Mouse (Mus musculus) thymus, adult 2 months (tissue): ENCODE results near the gene Ddx3x. TPM values are rescaled to one million over a fixed set of nuclear protein-coding genes. Genes with fewer than 3 reads are reported as not detected.

Experiments
- DNase-seq: peaks from one replicate; pipeline ENCODE4 v3.0.0; 2021
- H3K27ac ChIP-seq: fragments of 200-500 bp; 2 replicates; pipeline ENCODE4 v1.5.1; 2012; ENCODE audit warnings: low read length, control low read depth; ENCODE audit not compliant: control insufficient read depth, insufficient read depth
- H3K27me3 ChIP-seq: fragments of 200-500 bp; 2 replicates; pipeline ENCODE4 v1.6.1; 2012; ENCODE audit warnings: mild to moderate bottlenecking, low read length, moderate library complexity, mixed read lengths; ENCODE audit not compliant: control insufficient read depth, insufficient read depth
- H3K36me3 ChIP-seq: fragments of 200-500 bp; 2 replicates; pipeline ENCODE4 v1.6.1; 2012; ENCODE audit warnings: mild to moderate bottlenecking, low read length, moderate library complexity; ENCODE audit not compliant: control insufficient read depth, insufficient read depth
- H3K4me1 ChIP-seq: fragments of 200-500 bp; replicated peaks from 2 replicates; pipeline ENCODE4 v1.6.1; 2012; ENCODE audit warnings: low read length; ENCODE audit not compliant: control insufficient read depth, insufficient read depth
- H3K4me3 ChIP-seq: fragments of 200-500 bp; 2 replicates; pipeline ENCODE4 v1.5.1; 2012; ENCODE audit warnings: mild to moderate bottlenecking, low read length, control low read depth, moderate library complexity; ENCODE audit not compliant: control insufficient read depth, insufficient read depth
- CTCF ChIP-seq: fragments of 200-500 bp; IDR thresholded peaks from 2 replicates; pipeline ENCODE4 v1.5.1; 2012; ENCODE audit warnings: mild to moderate bottlenecking, control low read depth, low read length, moderate library complexity, borderline replicate concordance; ENCODE audit not compliant: control insufficient read depth, poor library complexity, insufficient read depth; ENCODE audit errors: extremely low read depth
- POLR2A ChIP-seq: fragments of 200-500 bp; IDR thresholded peaks from 2 replicates; pipeline ENCODE4 v1.6.1; 2012; ENCODE audit warnings: mild to moderate bottlenecking, low read length, control low read depth, moderate library complexity; ENCODE audit not compliant: control insufficient read depth, poor library complexity, insufficient read depth; ENCODE audit errors: extremely low read depth
- WGBS: fragments of 180-500 bp; shearing (Covaris S2); methylation state at CpG from one replicate; pipeline ENCODE4 v1.1.7; 2018; 5-methylcytosine and 5-hydroxymethylcytosine counted together
- polyA plus RNA-seq: library from polyadenylated mRNA; depleted of rRNA; stranded (reverse); fragments of >200 nt; gene quantifications from 2 replicates; pipeline ENCODE4 v1.2.3, GENCODE M21; 2012

Ddx3x gene
- polyA plus RNA-seq, 1 experiment, result 35.4 TPM

- 98% methylated on average over 6 of the region's 6 CpGs for WGBS
- Histone ChIP-seq H3K4me1 (peaks cover 9% of the 10 kb centered on the region), H3K36me3 (no peaks in the 10 kb centered on the region), H3K27me3 (no peaks in the 10 kb centered on the region), H3K27ac (no peak overlapping the region), H3K4me3 (no peak overlapping the region)
- no peak for DNase-seq
- no peak for TF ChIP-seq CTCF
- no peak for TF ChIP-seq POLR2A
These were observed 41.3 kb upstream of the Ddx3x start for GRCm38 (mm10) chrX:13239455-13239854.

DNA sequence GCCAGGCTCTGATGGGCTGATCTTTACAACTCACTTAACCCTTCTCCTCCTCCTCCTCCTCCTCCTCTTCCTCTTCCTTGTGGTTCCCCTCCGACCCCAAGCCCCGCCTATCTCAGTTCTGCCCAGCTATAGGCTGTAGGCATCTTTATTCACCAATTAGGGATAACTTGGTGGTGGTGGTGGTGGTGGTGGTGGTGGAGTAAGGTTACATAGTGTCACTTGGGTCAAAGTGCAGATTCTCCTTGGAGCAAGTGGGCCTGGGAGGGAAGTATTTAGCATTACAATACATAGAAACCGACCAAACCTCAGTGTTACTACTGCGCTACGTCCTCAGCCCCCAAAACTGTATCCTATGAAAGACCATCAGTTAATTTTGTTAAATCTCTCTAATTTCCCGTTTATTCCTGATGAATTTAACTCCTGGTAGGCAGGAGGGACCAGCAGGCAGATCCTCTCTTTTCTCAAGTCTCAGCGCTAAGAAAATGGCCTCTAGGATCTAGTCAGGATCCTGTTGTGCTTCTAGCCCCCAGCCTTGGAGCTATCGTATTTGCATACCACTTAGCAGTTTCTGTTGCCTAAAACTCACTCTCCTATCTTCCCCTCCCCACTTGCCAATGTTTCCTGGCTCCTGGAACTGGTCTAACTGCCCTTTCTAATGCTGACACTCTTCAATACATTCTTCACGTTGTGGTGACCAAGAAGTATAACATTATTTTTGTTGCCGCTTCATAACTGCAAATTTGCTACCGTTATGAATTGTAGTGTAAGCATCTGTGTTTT lies 39.9 kb upstream of the Ddx3x start:
- 30% methylated on average over 11 of the region's 11 CpGs for WGBS
- Histone ChIP-seq H3K27me3 (no peaks in the 10 kb centered on the region), H3K27ac (peak overlapping the region; percentile 90), H3K36me3 (no peaks in the 10 kb centered on the region), H3K4me3 (peak overlapping the region; percentile 67; the same call in 1 of the 2 replicates), H3K4me1 (peaks cover 21% of the 10 kb centered on the region)
- no peak for TF ChIP-seq CTCF
- TF ChIP-seq POLR2A, result no peak
- peak; percentile 37 for DNase-seq

GRCm38 (mm10) chrX:13241426-13242319 lies 39.1 kb upstream of the Ddx3x start:
- peaks cover 22% of the 10 kb centered on the region for H3K4me1 ChIP-seq
- peak; percentile 47 for DNase-seq

GRCm38 (mm10) chrX:13242320-13243096 lies 38.3 kb upstream of the Ddx3x start:
- Histone ChIP-seq H3K4me1 (peaks cover 22% of the 10 kb centered on the region), H3K4me3 (peak overlapping the region; percentile 67), H3K27ac (peak overlapping the region; percentile 98), H3K36me3 (no peaks in the 10 kb centered on the region), H3K27me3 (no peaks in the 10 kb centered on the region)
- TF ChIP-seq POLR2A, result peak; percentile 51
- TF ChIP-seq CTCF, result no peak
- 0% methylated on average over 24 of the region's 24 CpGs for WGBS
- peak; percentile 81 for DNase-seq

More at GRCm38 (mm10) chrX:13241426-13242319, 39.1 kb upstream of the Ddx3x start:
- Histone ChIP-seq H3K4me3 (peak overlapping the region; percentile 67), H3K36me3 (no peaks in the 10 kb centered on the region), H3K27ac (peak overlapping the region; percentile 90), H3K27me3 (no peaks in the 10 kb centered on the region)
- TF ChIP-seq POLR2A (0 out of 2 replicates have a peak, but pooled peaks have one; percentile 42), CTCF (no peak)
- 5% methylated on average over 21 of the region's 21 CpGs for WGBS

DNA sequence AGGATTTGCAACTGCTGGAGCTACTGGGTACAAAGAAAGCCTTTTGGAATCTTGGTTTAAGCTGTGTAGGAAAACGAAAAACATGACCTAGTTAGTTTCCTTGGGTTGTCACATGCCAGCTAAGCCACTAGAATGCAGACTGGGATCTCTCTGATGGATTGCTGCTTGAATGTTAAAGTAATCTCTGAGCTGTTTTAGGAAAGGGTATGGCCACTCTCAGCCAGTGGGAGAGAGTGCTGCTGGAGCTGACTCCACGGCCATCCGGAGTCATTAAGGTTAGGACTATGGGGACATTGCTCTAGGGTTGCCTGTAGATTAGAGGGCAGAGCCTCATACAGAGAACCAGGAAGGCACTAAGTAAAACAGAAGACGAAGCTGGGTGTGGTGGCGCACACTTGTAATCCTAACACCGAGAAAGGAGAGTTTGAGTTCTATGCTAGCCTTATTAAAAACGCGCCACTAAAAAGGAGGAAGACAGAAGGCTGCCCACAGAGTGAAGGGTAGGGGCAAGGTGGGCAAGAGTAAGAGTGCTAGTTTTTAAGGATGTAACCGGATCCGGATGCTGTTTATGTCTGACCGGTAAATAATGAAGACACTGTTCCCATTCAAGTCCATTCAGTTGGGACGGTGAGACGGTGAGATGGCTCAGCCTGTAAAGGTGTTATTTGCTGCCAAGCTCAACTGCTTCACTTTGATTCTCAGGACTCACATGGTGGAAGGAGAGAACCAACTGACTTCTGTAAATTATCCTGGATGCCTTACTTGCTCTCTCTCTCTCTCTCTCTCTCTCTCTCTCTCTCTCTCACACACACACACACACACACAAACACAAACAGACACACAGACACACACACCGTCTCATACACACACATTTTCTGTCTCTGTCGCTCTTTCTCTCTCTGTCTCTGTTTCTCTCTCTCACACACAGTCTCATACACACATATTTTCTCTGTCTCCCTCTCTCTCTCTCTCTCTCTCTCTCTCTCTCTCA lies 37.3 kb upstream of the Ddx3x start:
- WGBS, result 7% methylated on average over 15 of the region's 15 CpGs
- DNase-seq, result peak; percentile 27
- Histone ChIP-seq H3K4me1 (peaks cover 22% of the 10 kb centered on the region), H3K27me3 (no peaks in the 10 kb centered on the region), H3K4me3 (peak overlapping the region; percentile 67), H3K27ac (peak overlapping the region; percentile 98), H3K36me3 (no peaks in the 10 kb centered on the region)
- TF ChIP-seq POLR2A (no peak), CTCF (no peak)
